Mouse (Mus musculus): ENCODE data around the gene Vpreb2. TPM values are rescaled to one million over a fixed set of nuclear protein-coding genes. Genes with fewer than 3 reads are reported as not detected.
A peak's percentile ranks its signal among the peaks of the same experiment; 100 is the strongest.
"Not testable (repeated sequence)": the region's sequence is repeated elsewhere in the genome, so short reads cannot be mapped to it uniquely, and the experiment has no call there.

Vpreb2 gene
- polyA plus RNA-seq, 1 experiment from 2014 or later: not detected

DNA sequence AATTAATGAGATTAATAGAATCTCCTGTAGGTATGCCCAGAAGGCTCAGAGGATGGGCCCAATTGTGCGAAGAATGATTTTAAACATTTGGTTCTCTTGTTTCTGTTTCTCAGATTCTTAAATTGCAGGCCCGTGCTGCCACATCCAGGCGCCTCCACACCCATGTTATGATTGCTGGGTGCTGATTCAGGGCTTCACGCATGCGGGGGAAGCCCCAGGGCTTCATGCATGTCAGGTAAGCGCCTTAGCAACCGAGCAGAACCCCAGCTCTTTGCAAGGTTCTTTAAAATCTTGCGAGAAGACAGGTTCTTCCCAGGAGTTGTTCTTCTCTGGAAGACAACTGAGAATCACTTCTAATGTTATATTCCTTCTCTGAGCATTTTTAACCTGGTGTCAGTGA is 36.8 kb upstream of the Vpreb2 start:
- Histone ChIP-seq H3K36me3 (ENCODE audit: control insufficient read depth, insufficient read depth, low read length) (no peaks in the 10 kb centered on the region), H3K27me3 (ENCODE audit: control insufficient read depth, insufficient read depth, low read length) (no peaks in the 10 kb centered on the region), H3K4me2 (ENCODE audit: low read length) (no peak overlapping the region), H3K27ac (replicated peaks; ENCODE audit: low read depth, low read length) (no peak overlapping the region), H3K9me3 (ENCODE audit: control insufficient read depth, low read length) (no peaks in the 10 kb centered on the region), H3K9ac (replicated peaks; ENCODE audit: low read length) (no peak overlapping the region), H3K4me1 (ENCODE audit: control insufficient read depth, insufficient read depth, low read length) (no peaks in the 10 kb centered on the region), H3K4me3 (replicated peaks; ENCODE audit: low read depth, low read length) (no peak overlapping the region)
- ATAC-seq (ENCODE audit: low FRiP score, low TSS enrichment): no peak
- no peak for DNase-seq
- WGBS: 68% methylated on average over 8 of the region's 8 CpGs

DNA sequence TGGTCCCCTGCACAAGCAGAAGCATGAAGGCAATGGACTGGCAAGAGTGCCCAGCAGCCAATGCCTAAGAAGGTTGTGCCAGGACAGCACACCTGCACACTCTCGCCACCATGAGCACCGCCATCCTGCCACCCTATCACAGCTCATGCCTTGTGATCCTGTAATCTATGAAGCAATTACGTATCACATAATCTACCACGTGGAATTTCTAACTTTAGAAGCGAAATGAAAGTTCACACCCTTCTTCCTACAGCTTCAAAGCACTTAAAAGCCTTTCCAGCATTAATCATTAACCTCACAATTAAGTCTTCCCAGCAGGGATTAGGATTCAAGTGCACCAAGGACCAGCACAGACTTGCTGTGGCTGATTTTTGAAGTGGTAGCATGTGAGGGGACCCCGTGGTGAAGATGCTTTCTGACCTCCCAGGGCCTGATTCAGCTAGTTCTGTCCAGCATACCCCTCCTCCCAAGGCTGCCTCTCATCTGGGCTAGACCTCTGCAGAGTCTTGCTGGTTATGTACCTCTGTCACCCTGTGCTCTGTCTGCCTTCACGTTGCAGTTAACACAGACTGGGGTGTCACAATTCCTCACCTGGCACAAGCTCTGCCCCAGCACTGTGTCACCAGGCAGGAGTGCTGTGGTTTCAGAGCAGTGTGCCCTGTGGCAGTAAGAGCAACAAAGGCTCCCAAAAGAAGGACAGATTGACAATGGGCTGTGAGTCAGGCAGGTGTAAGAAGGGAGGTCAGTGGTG is 35.0 kb upstream of the Vpreb2 start:
- DNase-seq (no peak), ATAC-seq (ENCODE audit: low FRiP score, low TSS enrichment) (no peak)
- Histone ChIP-seq H3K9ac (replicated peaks; ENCODE audit: low read length) (no peak overlapping the region), H3K27ac (replicated peaks; ENCODE audit: low read depth, low read length) (no peak overlapping the region), H3K4me1 (ENCODE audit: control insufficient read depth, insufficient read depth, low read length) (peaks cover 13% of the 10 kb centered on the region; the same call in 1 of the 2 replicates), H3K4me3 (replicated peaks; ENCODE audit: low read depth, low read length) (no peak overlapping the region), H3K9me3 (ENCODE audit: control insufficient read depth, low read length) (no peaks in the 10 kb centered on the region), H3K4me2 (ENCODE audit: low read length) (no peak overlapping the region), H3K27me3 (ENCODE audit: control insufficient read depth, insufficient read depth, low read length) (no peaks in the 10 kb centered on the region), H3K36me3 (ENCODE audit: control insufficient read depth, insufficient read depth, low read length) (no peaks in the 10 kb centered on the region)
- 61% methylated on average over 7 of the region's 7 CpGs for WGBS

DNA sequence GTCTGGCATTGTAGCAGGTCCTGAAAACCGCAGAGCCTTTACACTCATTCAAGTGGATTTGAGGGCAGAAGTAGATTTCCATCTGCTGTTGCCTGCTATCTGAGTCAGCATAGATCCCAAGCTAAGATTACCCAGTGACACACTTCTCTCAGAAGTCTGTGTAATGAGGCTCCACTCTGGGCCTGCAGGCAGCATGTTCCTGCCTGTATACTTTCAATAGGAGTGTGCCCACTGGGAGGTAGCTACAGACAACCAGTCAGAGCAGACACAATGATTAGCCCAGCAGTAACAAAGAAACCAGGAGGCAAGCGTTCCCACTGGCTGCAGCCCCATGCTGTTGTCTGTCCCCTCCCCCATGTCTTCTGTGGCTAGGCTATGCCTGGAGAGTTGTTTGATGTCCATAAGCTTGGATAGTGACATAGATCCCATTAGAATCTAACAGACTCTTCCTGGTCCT is 30.8 kb upstream of the Vpreb2 start:
- peak; percentile 78 for DNase-seq
- H3K9ac ChIP-seq (replicated peaks; ENCODE audit: low read length): no peak overlapping the region

DNA sequence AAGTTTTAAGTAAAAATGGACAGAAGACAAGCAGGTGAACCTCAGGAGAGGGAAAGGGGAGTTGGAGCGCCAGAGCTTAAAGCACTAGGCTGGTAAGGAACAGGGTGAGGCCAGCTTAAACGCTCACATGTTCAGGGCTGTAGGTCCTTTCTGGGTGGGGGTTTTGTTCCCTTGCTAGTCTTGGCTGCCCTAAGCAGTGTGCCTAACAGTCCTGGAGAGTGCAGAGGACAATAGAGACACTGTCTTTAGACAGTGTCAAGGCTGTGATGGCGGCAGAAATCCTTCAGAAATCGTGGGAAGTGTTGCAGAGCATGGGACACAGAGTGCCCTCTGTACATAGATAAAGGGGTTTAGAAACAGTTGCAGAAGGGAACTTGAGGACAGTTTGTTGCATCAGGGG is 30.2 kb upstream of the Vpreb2 start:
- ATAC-seq (ENCODE audit: low FRiP score, low TSS enrichment): no peak
- no peak overlapping the region for H3K4me3 ChIP-seq (replicated peaks; ENCODE audit: low read depth, low read length)
- no peaks in the 10 kb centered on the region for H3K9me3 ChIP-seq (ENCODE audit: control insufficient read depth, low read length)
- H3K4me2 ChIP-seq (ENCODE audit: low read length): no peak overlapping the region
- 20% methylated on average over 4 of the region's 4 CpGs for WGBS
- no peaks in the 10 kb centered on the region for H3K36me3 ChIP-seq (ENCODE audit: control insufficient read depth, insufficient read depth, low read length)
- H3K27ac ChIP-seq (replicated peaks; ENCODE audit: low read depth, low read length): peak overlapping the region; percentile 75
- peaks cover 17% of the 10 kb centered on the region; the same call in 1 of the 2 replicates for H3K4me1 ChIP-seq (ENCODE audit: control insufficient read depth, insufficient read depth, low read length)
- no peaks in the 10 kb centered on the region for H3K27me3 ChIP-seq (ENCODE audit: control insufficient read depth, insufficient read depth, low read length)
- no peak overlapping the region for H3K9ac ChIP-seq (replicated peaks; ENCODE audit: low read length)
- peak; percentile 19 for DNase-seq

More for the DNA sequence above, 30.8 kb upstream of the Vpreb2 start:
- WGBS: 8% methylated on average over 2 of the region's 2 CpGs
- ATAC-seq (ENCODE audit: low FRiP score, low TSS enrichment): peak; percentile 88
- Histone ChIP-seq H3K4me2 (ENCODE audit: low read length) (no peak overlapping the region), H3K27me3 (ENCODE audit: control insufficient read depth, insufficient read depth, low read length) (no peaks in the 10 kb centered on the region), H3K4me1 (ENCODE audit: control insufficient read depth, insufficient read depth, low read length) (peaks cover 17% of the 10 kb centered on the region; the same call in 1 of the 2 replicates), H3K4me3 (replicated peaks; ENCODE audit: low read depth, low read length) (no peak overlapping the region), H3K27ac (replicated peaks; ENCODE audit: low read depth, low read length) (peak overlapping the region; percentile 75), H3K36me3 (ENCODE audit: control insufficient read depth, insufficient read depth, low read length) (no peaks in the 10 kb centered on the region), H3K9me3 (ENCODE audit: control insufficient read depth, low read length) (no peaks in the 10 kb centered on the region)

- Histone ChIP-seq H3K9me3 (ENCODE audit: control insufficient read depth, low read length) (no peaks in the 10 kb centered on the region), H3K36me3 (ENCODE audit: control insufficient read depth, insufficient read depth, low read length) (no peaks in the 10 kb centered on the region), H3K27ac (replicated peaks; ENCODE audit: low read depth, low read length) (no peak overlapping the region), H3K27me3 (ENCODE audit: control insufficient read depth, insufficient read depth, low read length) (no peaks in the 10 kb centered on the region), H3K4me2 (ENCODE audit: low read length) (no peak overlapping the region), H3K4me3 (replicated peaks; ENCODE audit: low read depth, low read length) (no peak overlapping the region), H3K9ac (replicated peaks; ENCODE audit: low read length) (no peak overlapping the region), H3K4me1 (ENCODE audit: control insufficient read depth, insufficient read depth, low read length) (peaks cover 17% of the 10 kb centered on the region; the same call in 1 of the 2 replicates)
- WGBS: 98% methylated on average over 3 of the region's 4 CpGs
- ATAC-seq (ENCODE audit: low FRiP score, low TSS enrichment) (no peak), DNase-seq (no peak)
These were observed 28.6 kb upstream of the Vpreb2 start for GRCm38 (mm10) chr16:17951618-17952017.

DNA sequence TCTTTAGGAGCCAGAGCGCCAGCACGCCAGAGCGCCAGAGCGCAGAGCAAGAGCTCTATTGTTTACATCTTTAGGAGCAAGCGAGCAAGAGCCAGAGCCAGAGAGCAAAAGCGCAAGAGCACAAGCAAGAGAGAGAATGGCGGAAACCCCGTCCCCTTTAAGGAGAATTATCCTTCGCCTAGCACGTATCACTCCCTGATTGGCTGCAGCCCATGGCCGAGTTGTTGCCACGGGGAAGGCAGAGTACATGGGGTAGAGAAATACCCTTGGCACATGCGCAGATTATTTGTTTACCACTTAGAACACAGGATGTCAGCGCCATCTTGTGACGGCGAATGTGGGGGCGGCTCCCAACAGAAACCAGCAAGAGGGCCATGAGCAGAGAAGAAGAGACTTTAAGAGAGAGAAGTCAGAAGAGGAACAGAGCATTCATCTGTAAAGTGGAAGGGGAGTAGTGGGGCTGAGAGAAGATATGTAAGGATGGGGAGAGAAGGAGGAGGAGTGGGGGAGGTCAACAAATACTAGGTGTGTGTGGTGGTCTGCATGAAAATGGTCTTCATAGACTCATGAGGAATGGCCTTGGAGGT is 24.1 kb upstream of the Vpreb2 start:
- ATAC-seq (ENCODE audit: low FRiP score, low TSS enrichment); H3K4me2 ChIP-seq (ENCODE audit: low read length); H3K27ac ChIP-seq (replicated peaks; ENCODE audit: low read depth, low read length); H3K36me3 ChIP-seq (ENCODE audit: control insufficient read depth, insufficient read depth, low read length); H3K4me3 ChIP-seq (replicated peaks; ENCODE audit: low read depth, low read length); H3K9me3 ChIP-seq (ENCODE audit: control insufficient read depth, low read length); DNase-seq; H3K27me3 ChIP-seq (ENCODE audit: control insufficient read depth, insufficient read depth, low read length); H3K9ac ChIP-seq (replicated peaks; ENCODE audit: low read length); H3K4me1 ChIP-seq (ENCODE audit: control insufficient read depth, insufficient read depth, low read length): not testable (repeated sequence)
- WGBS: 97% methylated on average over 16 of the region's 17 CpGs

DNA sequence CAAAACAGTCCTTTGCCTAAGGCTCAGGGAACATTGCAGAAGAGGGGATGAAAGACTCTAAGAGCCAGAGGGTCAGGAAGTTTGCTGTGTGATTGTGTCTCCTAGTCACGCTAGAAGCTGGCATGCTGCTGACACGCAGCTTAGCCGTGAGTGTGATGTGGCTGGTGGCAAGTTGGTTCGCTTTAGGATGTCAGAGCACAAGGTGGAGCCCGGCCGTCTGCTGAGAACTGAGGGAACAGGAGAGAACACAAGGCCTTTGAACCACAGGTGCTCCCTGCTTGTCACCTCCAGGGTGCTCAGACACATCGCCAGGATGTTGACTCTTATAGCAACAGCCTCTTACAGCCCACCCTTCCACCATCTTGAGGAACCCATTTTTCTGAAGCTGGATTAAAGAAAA is 18.1 kb upstream of the Vpreb2 start:
- no peaks in the 10 kb centered on the region for H3K4me1 ChIP-seq (ENCODE audit: control insufficient read depth, insufficient read depth, low read length)
- H3K9me3 ChIP-seq (ENCODE audit: control insufficient read depth, low read length): no peaks in the 10 kb centered on the region
- H3K27me3 ChIP-seq (ENCODE audit: control insufficient read depth, insufficient read depth, low read length): no peaks in the 10 kb centered on the region
- ATAC-seq (ENCODE audit: low FRiP score, low TSS enrichment): no peak
- no peak overlapping the region for H3K4me3 ChIP-seq (replicated peaks; ENCODE audit: low read depth, low read length)
- no peaks in the 10 kb centered on the region for H3K36me3 ChIP-seq (ENCODE audit: control insufficient read depth, insufficient read depth, low read length)
- DNase-seq: no peak
- no peak overlapping the region for H3K9ac ChIP-seq (replicated peaks; ENCODE audit: low read length)
- H3K27ac ChIP-seq (replicated peaks; ENCODE audit: low read depth, low read length): no peak overlapping the region
- WGBS: 80% methylated on average over 7 of the region's 7 CpGs
- no peak overlapping the region for H3K4me2 ChIP-seq (ENCODE audit: low read length)

DNA sequence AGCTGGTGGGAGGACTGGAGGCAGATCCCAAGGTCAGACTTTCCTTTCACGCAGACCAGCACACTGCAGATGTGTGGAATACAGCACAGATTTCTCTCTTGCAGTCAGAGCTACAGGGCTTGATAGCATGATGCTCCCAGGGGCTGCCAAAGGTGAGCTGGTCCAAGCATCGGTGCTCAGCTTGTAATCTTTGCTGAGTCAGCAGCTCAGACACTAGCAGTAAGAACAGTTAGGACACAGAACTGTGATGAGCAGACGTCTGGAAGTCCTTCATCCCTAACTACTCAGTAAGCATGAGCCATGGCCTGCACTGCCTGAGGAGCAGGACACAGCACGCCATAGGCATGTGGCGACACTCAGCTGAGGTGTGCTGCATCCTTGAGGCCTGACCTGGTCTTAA is 8.4 kb upstream of the Vpreb2 start:
- H3K4me2 ChIP-seq (ENCODE audit: low read length): no peak overlapping the region
- H3K36me3 ChIP-seq (ENCODE audit: control insufficient read depth, insufficient read depth, low read length): no peaks in the 10 kb centered on the region
- no peak overlapping the region for H3K27ac ChIP-seq (replicated peaks; ENCODE audit: low read depth, low read length)
- ATAC-seq (ENCODE audit: low FRiP score, low TSS enrichment) (no peak), DNase-seq (no peak)
- no peaks in the 10 kb centered on the region for H3K4me1 ChIP-seq (ENCODE audit: control insufficient read depth, insufficient read depth, low read length)
- no peak overlapping the region for H3K4me3 ChIP-seq (replicated peaks; ENCODE audit: low read depth, low read length)
- no peak overlapping the region for H3K9ac ChIP-seq (replicated peaks; ENCODE audit: low read length)
- WGBS: 76% methylated on average over 5 of the region's 5 CpGs
- no peaks in the 10 kb centered on the region for H3K9me3 ChIP-seq (ENCODE audit: control insufficient read depth, low read length)
- H3K27me3 ChIP-seq (ENCODE audit: control insufficient read depth, insufficient read depth, low read length): no peaks in the 10 kb centered on the region

- not testable (repeated sequence) for H3K27me3 ChIP-seq (ENCODE audit: control insufficient read depth, insufficient read depth, low read length); H3K9ac ChIP-seq (replicated peaks; ENCODE audit: low read length); H3K27ac ChIP-seq (replicated peaks; ENCODE audit: low read depth, low read length); H3K4me2 ChIP-seq (ENCODE audit: low read length); ATAC-seq (ENCODE audit: low FRiP score, low TSS enrichment); H3K4me3 ChIP-seq (replicated peaks; ENCODE audit: low read depth, low read length); H3K4me1 ChIP-seq (ENCODE audit: control insufficient read depth, insufficient read depth, low read length); DNase-seq; H3K9me3 ChIP-seq (ENCODE audit: control insufficient read depth, low read length); H3K36me3 ChIP-seq (ENCODE audit: control insufficient read depth, insufficient read depth, low read length)
- 67% methylated on average over 7 of the region's 7 CpGs for WGBS
These were observed 2.4 kb upstream of the Vpreb2 start for GRCm38 (mm10) chr16:17977840-17978239.
